Comparison of ENCODE assay signal across 9 mouse cellular contexts in genomic region chr17:54061280-54061679, GRCm38 (mm10).
DNase-seq lines count a peak whose midpoint lies in the region; ATAC-seq and TF ChIP-seq lines count a peak whose summit lies in the region.
"Had no signal": no experiment of that assay in that cellular context is flagged by ENCODE, and none has a peak within 500 bp of the region (broad histone marks: within the 10 kb centered on the region; RNA-seq: fewer than 3 reads in every experiment).

No protein-coding gene starts in this region.

- H3K27me3 ChIP-seq in forebrain, embryonic 14.5 days (replicated peaks; ENCODE audit: control insufficient read depth, insufficient read depth, low read length), result no peaks in the 10 kb centered on the region
- no peaks in the 10 kb centered on the region for H3K27me3 ChIP-seq in forebrain, embryonic 10.5 days (ENCODE audit: poor library complexity, severe bottlenecking)
- H3K27me3 ChIP-seq in liver, embryonic 14.5 days (ENCODE audit: control insufficient read depth, insufficient read depth, low read length), result no peaks in the 10 kb centered on the region
- no peaks in the 10 kb centered on the region for H3K27me3 ChIP-seq in liver, embryonic 12.5 days (replicated peaks)
- H3K27me3 ChIP-seq: limb, embryonic 13.5 days had no signal

- no peaks in the 10 kb centered on the region for H3K4me1 ChIP-seq in forebrain, embryonic 14.5 days (ENCODE audit: control insufficient read depth, insufficient read depth, low read length)
- H3K4me1 ChIP-seq in forebrain, embryonic 10.5 days, result no peaks in the 10 kb centered on the region
- H3K4me1 ChIP-seq in liver, embryonic 14.5 days (replicated peaks; ENCODE audit: control insufficient read depth in 2 of 2, insufficient read depth in 2 of 2, low read length in 1 of 2), result no peaks in the 10 kb centered on the region
- H3K4me1 ChIP-seq in liver, embryonic 12.5 days, result no peaks in the 10 kb centered on the region
- H3K4me1 ChIP-seq: limb, embryonic 13.5 days had no signal

- WGBS in forebrain, embryonic 14.5 days, result 32% methylated on average over 7 of the region's 7 CpGs
- WGBS in forebrain, embryonic 10.5 days, result 45% methylated on average over 7 of the region's 7 CpGs
- 26% methylated on average over 7 of the region's 7 CpGs for WGBS in liver, embryonic 14.5 days (ENCODE audit: insufficient replicate concordance)
- WGBS in liver, embryonic 12.5 days (ENCODE audit: insufficient replicate concordance), result 27% methylated on average over 7 of the region's 7 CpGs

- no peak for ATAC-seq in forebrain, embryonic 14.5 days
- ATAC-seq in liver, embryonic 14.5 days (ENCODE audit: insufficient read depth), result no peak
- no peak for ATAC-seq in liver, embryonic 12.5 days

- no peak overlapping the region for H3K4me3 ChIP-seq in forebrain, embryonic 14.5 days (ENCODE audit: low read depth, low read length)
- no peak overlapping the region for H3K4me3 ChIP-seq in forebrain, embryonic 10.5 days
- H3K4me3 ChIP-seq in liver, embryonic 14.5 days (ENCODE audit: insufficient read depth in 1 of 2, low read depth in 2 of 2, low read length in 2 of 2), result no peak overlapping the region
- H3K4me3 ChIP-seq in liver, embryonic 12.5 days, result no peak overlapping the region
- H3K4me3 ChIP-seq: limb, embryonic 13.5 days had no signal

- peak; percentile 17; the same call in 1 of the 2 replicates for TF ChIP-seq CTCF in liver, embryonic 14.5 days (IDR thresholded peaks at IDR 0.05; ENCODE audit: low read depth)
- TF ChIP-seq CTCF in brain, embryonic 14.5 days (IDR thresholded peaks at IDR 0.05; ENCODE audit: borderline replicate concordance, extremely low read depth, insufficient read depth, insufficient read length), result peak; percentile 36; the same call in 1 of the 2 replicates

- no peaks in the 10 kb centered on the region for H3K9me3 ChIP-seq in forebrain, embryonic 14.5 days (replicated peaks; ENCODE audit: control insufficient read depth, low read length)
- H3K9me3 ChIP-seq in forebrain, embryonic 10.5 days, result no peaks in the 10 kb centered on the region
- no peaks in the 10 kb centered on the region for H3K9me3 ChIP-seq in liver, embryonic 14.5 days (ENCODE audit: control insufficient read depth, low read length)
- no peaks in the 10 kb centered on the region for H3K9me3 ChIP-seq in liver, embryonic 12.5 days (replicated peaks)
- H3K9me3 ChIP-seq: limb, embryonic 13.5 days had no signal

- H3K36me3 ChIP-seq in forebrain, embryonic 14.5 days (ENCODE audit: control insufficient read depth, insufficient read depth, low read length), result no peaks in the 10 kb centered on the region
- H3K36me3 ChIP-seq in forebrain, embryonic 10.5 days (replicated peaks), result no peaks in the 10 kb centered on the region
- no peaks in the 10 kb centered on the region for H3K36me3 ChIP-seq in liver, embryonic 14.5 days (replicated peaks; ENCODE audit: control insufficient read depth, insufficient read depth, low read depth)
- no peaks in the 10 kb centered on the region for H3K36me3 ChIP-seq in liver, embryonic 12.5 days
- H3K36me3 ChIP-seq: limb, embryonic 13.5 days had no signal

- peak; percentile 61 for DNase-seq in forebrain, embryonic 14.5 days (ENCODE audit: low spot score)
- no peak for DNase-seq in forebrain, embryonic 10.5 days (ENCODE audit: extremely low spot score, low spot score)
- no peak for DNase-seq in liver, embryonic 14.5 days (ENCODE audit: low read depth in 3 of 3, low spot score in 3 of 3)
- peak; percentile 67 for DNase-seq in brain, embryonic 14.5 days (ENCODE audit: low read depth)
- peak; percentile 8 for DNase-seq in layer of hippocampus, adult 9-11 months
- DNase-seq in thymus, postnatal 14 days, result no peak
- no peak for DNase-seq in frontal cortex, postnatal 25 days (ENCODE audit: low spot score in 2 of 2)

- H3K27ac ChIP-seq in forebrain, embryonic 14.5 days (ENCODE audit: low read depth, low read length), result no peak overlapping the region
- H3K27ac ChIP-seq in forebrain, embryonic 10.5 days, result no peak overlapping the region
- no peak overlapping the region for H3K27ac ChIP-seq in liver, embryonic 14.5 days
- no peak overlapping the region for H3K27ac ChIP-seq in liver, embryonic 12.5 days
- H3K27ac ChIP-seq: limb, embryonic 13.5 days had no signal

- no peak for TF ChIP-seq POLR2A in brain, embryonic 14.5 days (IDR thresholded peaks at IDR 0.05; ENCODE audit: borderline replicate concordance, extremely low read depth, insufficient read depth, insufficient read length, poor library complexity, severe bottlenecking)

- no peak for TF ChIP-seq EP300 in liver, embryonic 14.5 days (IDR thresholded peaks at IDR 0.05; ENCODE audit: low read depth)

- H3K4me2 ChIP-seq in forebrain, embryonic 14.5 days (ENCODE audit: low read length), result no peak overlapping the region
- no peak overlapping the region for H3K4me2 ChIP-seq in liver, embryonic 14.5 days (ENCODE audit: low read depth)
- no peak overlapping the region for H3K4me2 ChIP-seq in liver, embryonic 12.5 days
- H3K4me2 ChIP-seq: limb, embryonic 13.5 days had no signal

- no peak overlapping the region for H3K9ac ChIP-seq in forebrain, embryonic 14.5 days (ENCODE audit: low read length)
- H3K9ac ChIP-seq in liver, embryonic 14.5 days (replicated peaks), result no peak overlapping the region
- H3K9ac ChIP-seq in liver, embryonic 12.5 days, result no peak overlapping the region
- H3K9ac ChIP-seq: limb, embryonic 13.5 days had no signal

Comparison
In these comparisons a context has a peak if more than half of its experiments do, and no peak if none do; other contexts are left out.
1. DNase-seq: peak in forebrain, embryonic 14.5 days (single experiment), brain, embryonic 14.5 days (single experiment) and layer of hippocampus, adult 9-11 months (single experiment); none in forebrain, embryonic 10.5 days (single experiment), liver, embryonic 14.5 days (0 of 3), thymus, postnatal 14 days (single experiment) and frontal cortex, postnatal 25 days (0 of 2).